Mouse (Mus musculus) urinary bladder, postnatal 25 days (tissue): ENCODE data around the gene Trf.
"Not testable (repeated sequence)": the region's sequence is repeated elsewhere in the genome, so short reads cannot be mapped to it uniquely, and the experiment has no call there.

Experiments used
- DNase-seq: peaks from one replicate; pipeline ENCODE4 v3.0.0; 2022; ENCODE audit warnings: low spot score

Trf gene

GRCm38 (mm10) chr9:103224721-103225120 lies 5.5 kb downstream of the Trf start:
- DNase-seq: no peak

GRCm38 (mm10) chr9:103214281-103214680 lies 16.0 kb downstream of the Trf start:
- no peak for DNase-seq

GRCm38 (mm10) chr9:103213631-103214030 lies 16.6 kb downstream of the Trf start:
- no peak for DNase-seq

- DNase-seq: no peak
These were observed 17.4 kb downstream of the Trf start for GRCm38 (mm10) chr9:103212654-103213420.

- DNase-seq: no peak
These were observed 21.3 kb downstream of the Trf start for GRCm38 (mm10) chr9:103208802-103209423.

GRCm38 (mm10) chr9:103207846-103208245 lies 22.4 kb downstream of the Trf start:
- peak; percentile 37 for DNase-seq

GRCm38 (mm10) chr9:103205786-103206185 lies 24.5 kb downstream of the Trf start:
- no peak for DNase-seq

- DNase-seq: peak; percentile 93
These were observed 28.5 kb downstream of the Trf start, which contains the start of gene Srprb for GRCm38 (mm10) chr9:103201561-103202260. TSS of gene Srprb (minus strand) at chr9:103202137.

GRCm38 (mm10) chr9:103188416-103188815 lies 41.8 kb downstream of the Trf start:
- no peak for DNase-seq

GRCm38 (mm10) chr9:103186747-103187146 lies 43.5 kb downstream of the Trf start:
- no peak for DNase-seq

- DNase-seq: no peak
These were observed 44.3 kb downstream of the Trf start for GRCm38 (mm10) chr9:103185946-103186345.

GRCm38 (mm10) chr9:103184855-103185254 lies 45.4 kb downstream of the Trf start:
- DNase-seq: no peak

GRCm38 (mm10) chr9:103181886-103182285 lies 48.4 kb downstream of the Trf start:
- no peak for DNase-seq

GRCm38 (mm10) chr9:103180807-103181565 lies 49.3 kb downstream of the Trf start:
- peak; percentile 57 for DNase-seq

- peak; percentile 62 for DNase-seq
These were observed 49.9 kb downstream of the Trf start for GRCm38 (mm10) chr9:103180303-103180702.

- DNase-seq: no peak
These were observed 54.6 kb downstream of the Trf start for GRCm38 (mm10) chr9:103175692-103176091.

GRCm38 (mm10) chr9:103174771-103175519 lies 55.3 kb downstream of the Trf start:
- DNase-seq: no peak

GRCm38 (mm10) chr9:103168771-103169170 lies 61.5 kb downstream of the Trf start:
- no peak for DNase-seq

- DNase-seq: no peak
These were observed 62.2 kb downstream of the Trf start for GRCm38 (mm10) chr9:103168046-103168445.

GRCm38 (mm10) chr9:103163806-103164205 lies 66.4 kb downstream of the Trf start:
- DNase-seq: no peak

GRCm38 (mm10) chr9:103155158-103155557 lies 75.1 kb downstream of the Trf start:
- not testable (repeated sequence) for DNase-seq
